Mouse (Mus musculus) embryonic facial prominence, embryonic 12.5 days (tissue): ENCODE results near the gene Slc2a6. TPM values are rescaled to one million over a fixed set of nuclear protein-coding genes. Genes with fewer than 3 reads are reported as not detected.
A peak's percentile ranks its signal among the peaks of the same experiment; 100 is the strongest.

Experiments
- ATAC-seq: fragments of 200-750 bp; cut with Nextera tagmentation; 2 replicates; pipeline ENCODE4 v1.8.0; 2017; ENCODE audit not compliant: insufficient number of reproducible peaks, insufficient read depth, low FRiP score, low TSS enrichment
- H3K27ac ChIP-seq: fragments of 300-500 bp; sonication (generic); 2 replicates; pipeline ENCODE4 v1.5.1; 2016; ENCODE audit warnings: mild to moderate bottlenecking
- H3K27me3 ChIP-seq: fragments of 300-500 bp; sonication (generic); 2 replicates; pipeline ENCODE4 v1.6.1; 2016; ENCODE audit warnings: mild to moderate bottlenecking, moderate library complexity
- H3K36me3 ChIP-seq: fragments of 300-500 bp; sonication (generic); 2 replicates; pipeline ENCODE4 v1.6.1; 2016; ENCODE audit warnings: mild to moderate bottlenecking
- H3K4me1 ChIP-seq: fragments of 300-500 bp; sonication (generic); 2 replicates; pipeline ENCODE4 v1.6.1; 2016
- H3K4me2 ChIP-seq: fragments of 300-500 bp; sonication (generic); replicated peaks from 2 replicates; pipeline ENCODE4 v1.6.1; 2016; ENCODE audit warnings: mild to moderate bottlenecking, moderate library complexity
- H3K4me3 ChIP-seq: fragments of 300-500 bp; sonication (generic); 2 replicates; pipeline ENCODE4 v1.5.1; 2016; ENCODE audit warnings: mild to moderate bottlenecking
- H3K9ac ChIP-seq: fragments of 300-500 bp; sonication (generic); 2 replicates; pipeline ENCODE4 v1.6.1; 2016; ENCODE audit warnings: mild to moderate bottlenecking, moderate library complexity
- H3K9me3 ChIP-seq: fragments of 300-500 bp; sonication (generic); 2 replicates; pipeline ENCODE4 v1.6.1; 2016; ENCODE audit warnings: mild to moderate bottlenecking, moderate library complexity
- WGBS: fragments of 180-500 bp; shearing (Covaris S2); methylation state at CpG from one replicate; pipeline ENCODE4 v1.1.7; 2016; 5-methylcytosine and 5-hydroxymethylcytosine counted together
- polyA plus RNA-seq: library from polyadenylated mRNA; unstranded; fragments of >200 nt; fragmentation: Nextera tagmentation; extraction: Ambion mirVana; gene quantifications from 2 replicates; pipeline ENCODE4 v1.2.1, GENCODE M21; 2016

The Slc2a6 gene
- polyA plus RNA-seq, 1 experiment from 2014 or later, result 1.0 TPM

- peaks cover 8% of the 10 kb centered on the region; the same call in 1 of the 2 replicates for H3K4me1 ChIP-seq
- H3K36me3 ChIP-seq, result no peaks in the 10 kb centered on the region
- no peak overlapping the region for H3K4me3 ChIP-seq
- H3K27ac ChIP-seq, result peak overlapping the region; percentile 78; the same call in 1 of the 2 replicates
- no peak overlapping the region for H3K9ac ChIP-seq
- H3K27me3 ChIP-seq, result no peaks in the 10 kb centered on the region
- no peak overlapping the region; the same call in 1 of the 2 replicates for H3K4me2 ChIP-seq
- no peak for ATAC-seq
- H3K9me3 ChIP-seq, result no peaks in the 10 kb centered on the region
- 52% methylated on average over 4 of the region's 4 CpGs for WGBS
Observed at GRCm38 (mm10) chr2:27058251-27058650, 30.5 kb upstream of the Slc2a6 start.

GRCm38 (mm10) chr2:27049408-27049807 is 21.6 kb upstream of the Slc2a6 start:
- no peak overlapping the region for H3K27ac ChIP-seq
- no peaks in the 10 kb centered on the region for H3K36me3 ChIP-seq
- no peaks in the 10 kb centered on the region for H3K9me3 ChIP-seq
- H3K4me1 ChIP-seq, result no peaks in the 10 kb centered on the region
- no peak for ATAC-seq
- 50% methylated on average over 6 of the region's 6 CpGs for WGBS
- H3K4me2 ChIP-seq, result no peak overlapping the region
- no peak overlapping the region for H3K9ac ChIP-seq
- no peak overlapping the region for H3K4me3 ChIP-seq
- H3K27me3 ChIP-seq, result no peaks in the 10 kb centered on the region

- H3K27ac ChIP-seq, result no peak overlapping the region
- no peak overlapping the region for H3K9ac ChIP-seq
- WGBS, result 72% methylated on average over 8 of the region's 8 CpGs
- H3K9me3 ChIP-seq, result no peaks in the 10 kb centered on the region
- no peak overlapping the region for H3K4me3 ChIP-seq
- no peaks in the 10 kb centered on the region for H3K4me1 ChIP-seq
- no peaks in the 10 kb centered on the region for H3K36me3 ChIP-seq
- no peak for ATAC-seq
- no peak overlapping the region for H3K4me2 ChIP-seq
- H3K27me3 ChIP-seq, result no peaks in the 10 kb centered on the region
Observed at GRCm38 (mm10) chr2:27045979-27046770, 18.4 kb upstream of the Slc2a6 start.

- H3K36me3 ChIP-seq, result no peaks in the 10 kb centered on the region
- H3K4me3 ChIP-seq, result no peak overlapping the region
- no peaks in the 10 kb centered on the region for H3K27me3 ChIP-seq
- H3K27ac ChIP-seq, result no peak overlapping the region
- no peak for ATAC-seq
- WGBS, result 78% methylated on average over 3 of the region's 3 CpGs
- no peaks in the 10 kb centered on the region for H3K9me3 ChIP-seq
- H3K9ac ChIP-seq, result no peak overlapping the region
- no peaks in the 10 kb centered on the region for H3K4me1 ChIP-seq
- H3K4me2 ChIP-seq, result no peak overlapping the region
Observed at GRCm38 (mm10) chr2:27044641-27045040, 16.8 kb upstream of the Slc2a6 start.

GRCm38 (mm10) chr2:27044166-27044565 is 16.4 kb upstream of the Slc2a6 start:
- Histone ChIP-seq H3K27me3 (no peaks in the 10 kb centered on the region), H3K9ac (no peak overlapping the region), H3K4me2 (no peak overlapping the region), H3K27ac (no peak overlapping the region), H3K9me3 (no peaks in the 10 kb centered on the region), H3K4me3 (no peak overlapping the region), H3K36me3 (no peaks in the 10 kb centered on the region), H3K4me1 (no peaks in the 10 kb centered on the region)
- WGBS, result 84% methylated on average over 4 of the region's 4 CpGs
- no peak for ATAC-seq

GRCm38 (mm10) chr2:27043461-27043860 is 15.7 kb upstream of the Slc2a6 start:
- Histone ChIP-seq H3K27ac (no peak overlapping the region), H3K36me3 (no peaks in the 10 kb centered on the region), H3K4me1 (no peaks in the 10 kb centered on the region), H3K27me3 (no peaks in the 10 kb centered on the region), H3K9me3 (no peaks in the 10 kb centered on the region), H3K9ac (no peak overlapping the region), H3K4me3 (no peak overlapping the region), H3K4me2 (no peak overlapping the region)
- ATAC-seq, result peak; percentile 72; the same call in 1 of the 2 replicates
- WGBS, result 22% methylated on average over 3 of the region's 3 CpGs

- Histone ChIP-seq H3K9me3 (no peaks in the 10 kb centered on the region), H3K9ac (no peak overlapping the region), H3K36me3 (no peaks in the 10 kb centered on the region), H3K4me3 (no peak overlapping the region), H3K4me1 (no peaks in the 10 kb centered on the region), H3K4me2 (no peak overlapping the region), H3K27me3 (no peaks in the 10 kb centered on the region), H3K27ac (no peak overlapping the region)
- ATAC-seq, result no peak
- 58% methylated on average over 8 of the region's 8 CpGs for WGBS
Observed at GRCm38 (mm10) chr2:27042131-27042844, 14.5 kb upstream of the Slc2a6 start.

GRCm38 (mm10) chr2:27039286-27039685 is 11.5 kb upstream of the Slc2a6 start:
- Histone ChIP-seq H3K9me3 (no peaks in the 10 kb centered on the region), H3K9ac (no peak overlapping the region), H3K27me3 (no peaks in the 10 kb centered on the region), H3K4me1 (no peaks in the 10 kb centered on the region), H3K4me3 (no peak overlapping the region), H3K27ac (no peak overlapping the region), H3K36me3 (no peaks in the 10 kb centered on the region), H3K4me2 (no peak overlapping the region)
- no peak for ATAC-seq
- 10% methylated on average over 1 of the region's 1 CpGs for WGBS

GRCm38 (mm10) chr2:27038596-27038995 is 10.8 kb upstream of the Slc2a6 start:
- H3K9me3 ChIP-seq, result no peaks in the 10 kb centered on the region
- no peak for ATAC-seq
- no peak overlapping the region for H3K4me3 ChIP-seq

GRCm38 (mm10) chr2:27037008-27037407 is 9.2 kb upstream of the Slc2a6 start:
- Histone ChIP-seq H3K36me3 (no peaks in the 10 kb centered on the region), H3K9ac (no peak overlapping the region), H3K27me3 (no peaks in the 10 kb centered on the region), H3K4me3 (no peak overlapping the region), H3K4me1 (no peaks in the 10 kb centered on the region), H3K27ac (no peak overlapping the region), H3K4me2 (no peak overlapping the region), H3K9me3 (no peaks in the 10 kb centered on the region)
- WGBS, result 67% methylated on average over 4 of the region's 4 CpGs
- ATAC-seq, result no peak

More at GRCm38 (mm10) chr2:27038596-27038995, 10.8 kb upstream of the Slc2a6 start:
- Histone ChIP-seq H3K4me1 (no peaks in the 10 kb centered on the region), H3K36me3 (no peaks in the 10 kb centered on the region), H3K27me3 (no peaks in the 10 kb centered on the region), H3K4me2 (no peak overlapping the region), H3K27ac (no peak overlapping the region), H3K9ac (no peak overlapping the region)
- 6% methylated on average over 3 of the region's 3 CpGs for WGBS

GRCm38 (mm10) chr2:27036003-27036402 is 8.2 kb upstream of the Slc2a6 start:
- H3K27me3 ChIP-seq, result no peaks in the 10 kb centered on the region
- 70% methylated on average over 3 of the region's 3 CpGs for WGBS
- H3K4me1 ChIP-seq, result no peaks in the 10 kb centered on the region
- H3K36me3 ChIP-seq, result no peaks in the 10 kb centered on the region
- no peak overlapping the region for H3K4me2 ChIP-seq
- no peak for ATAC-seq
- H3K9ac ChIP-seq, result no peak overlapping the region
- H3K27ac ChIP-seq, result no peak overlapping the region
- no peaks in the 10 kb centered on the region for H3K9me3 ChIP-seq
- H3K4me3 ChIP-seq, result no peak overlapping the region

- Histone ChIP-seq H3K36me3 (no peaks in the 10 kb centered on the region), H3K9me3 (no peaks in the 10 kb centered on the region), H3K4me3 (no peak overlapping the region), H3K4me2 (no peak overlapping the region), H3K27ac (no peak overlapping the region), H3K4me1 (peaks cover 8% of the 10 kb centered on the region), H3K9ac (no peak overlapping the region), H3K27me3 (peaks cover 6% of the 10 kb centered on the region; the same call in 1 of the 2 replicates)
- no peak for ATAC-seq
- 76% methylated on average over 2 of the region's 2 CpGs for WGBS
Observed at GRCm38 (mm10) chr2:27032361-27032760, 4.6 kb upstream of the Slc2a6 start.
